ENCODE assay signal across 9 mouse cellular contexts in the genomic region with DNA sequence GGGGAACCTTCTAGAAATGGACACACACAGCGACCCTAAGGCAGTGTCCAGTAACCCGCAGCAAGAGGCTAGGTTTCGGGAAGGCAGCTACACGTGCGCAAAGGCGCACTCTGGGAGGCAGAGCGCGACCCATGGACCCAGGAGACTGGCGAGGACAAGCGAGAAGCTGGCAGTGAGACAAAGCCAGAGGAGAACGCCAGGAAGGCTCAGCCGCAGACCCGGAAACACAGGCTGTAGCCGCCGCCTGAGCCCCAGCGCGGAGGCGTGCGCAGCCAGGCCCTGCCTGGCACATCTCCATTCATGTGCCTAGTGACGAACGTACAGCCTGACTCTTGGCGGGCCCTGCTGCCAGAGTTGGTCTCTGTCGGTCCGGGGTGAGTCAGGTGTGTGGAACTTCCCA. TPM values are rescaled to one million over a fixed set of nuclear protein-coding genes. Genes with fewer than 3 reads are reported as not detected.
A peak's percentile ranks its signal among the peaks of the same experiment; 100 is the strongest.
DNase-seq lines count a peak whose midpoint lies in the region; ATAC-seq and TF ChIP-seq lines count a peak whose summit lies in the region.
"Had no signal": no experiment of that assay in that cellular context is flagged by ENCODE, and none has a peak within 500 bp of the region (broad histone marks: within the 10 kb centered on the region; RNA-seq: fewer than 3 reads in every experiment).

No protein-coding gene starts in this region.

- H3K9me3 ChIP-seq in forebrain, embryonic 14.5 days (replicated peaks; ENCODE audit: control insufficient read depth, low read length): no peaks in the 10 kb centered on the region
- no peaks in the 10 kb centered on the region for H3K9me3 ChIP-seq in hindbrain, embryonic 10.5 days
- no peaks in the 10 kb centered on the region for H3K9me3 ChIP-seq in limb, embryonic 11.5 days (ENCODE audit: control insufficient read depth, low read length)
- H3K9me3 ChIP-seq in midbrain, embryonic 13.5 days: no peaks in the 10 kb centered on the region

- POLR2A ChIA-PET in Patski (lab: Charles Lee): interaction anchor here (2.6 kb wide), 1 partner anchor 41 kb away, joined by 7 read pairs; no protein-coding TSS in a partner anchor

- H3K4me1 ChIP-seq in forebrain, embryonic 14.5 days (ENCODE audit: control insufficient read depth, insufficient read depth, low read length): peaks cover 3% of the 10 kb centered on the region; the same call in 1 of the 2 replicates
- H3K4me1 ChIP-seq in hindbrain, embryonic 10.5 days (replicated peaks): peaks cover 81% of the 10 kb centered on the region
- peaks cover 32% of the 10 kb centered on the region for H3K4me1 ChIP-seq in limb, embryonic 11.5 days (ENCODE audit: control insufficient read depth, insufficient read depth, low read length)
- peaks cover 63% of the 10 kb centered on the region for H3K4me1 ChIP-seq in midbrain, embryonic 13.5 days (replicated peaks)

- peaks cover 46% of the 10 kb centered on the region for H3K27me3 ChIP-seq in Patski
- peaks cover 19% of the 10 kb centered on the region; the same call in 1 of the 2 replicates for H3K27me3 ChIP-seq in forebrain, embryonic 14.5 days (replicated peaks; ENCODE audit: control insufficient read depth, insufficient read depth, low read length)
- peaks cover 100% of the 10 kb centered on the region for H3K27me3 ChIP-seq in hindbrain, embryonic 10.5 days (ENCODE audit: insufficient read depth, poor library complexity, severe bottlenecking)
- H3K27me3 ChIP-seq in limb, embryonic 11.5 days (ENCODE audit: control insufficient read depth, insufficient read depth, low read length): peaks cover 74% of the 10 kb centered on the region
- peaks cover 93% of the 10 kb centered on the region for H3K27me3 ChIP-seq in midbrain, embryonic 13.5 days

- peak overlapping the region; percentile 61 for H3K4me2 ChIP-seq in forebrain, embryonic 14.5 days (ENCODE audit: low read length)
- H3K4me2 ChIP-seq in limb, embryonic 11.5 days (ENCODE audit: low read depth, severe bottlenecking): peak overlapping the region; percentile 42
- peak overlapping the region; percentile 66 for H3K4me2 ChIP-seq in midbrain, embryonic 13.5 days (replicated peaks)

- 5% methylated on average over 24 of the region's 24 CpGs for WGBS in forebrain, embryonic 14.5 days
- 5% methylated on average over 24 of the region's 24 CpGs for WGBS in hindbrain, embryonic 10.5 days
- WGBS in limb, embryonic 11.5 days: 5% methylated on average over 24 of the region's 24 CpGs
- 5% methylated on average over 24 of the region's 24 CpGs for WGBS in midbrain, embryonic 13.5 days

- CTCF ChIA-PET in Patski (lab: Charles Lee): no interaction called here

- H3K9ac ChIP-seq in forebrain, embryonic 14.5 days (ENCODE audit: low read length): peak overlapping the region; percentile 82; the same call in 1 of the 2 replicates
- H3K9ac ChIP-seq in limb, embryonic 11.5 days (ENCODE audit: low read length): peak overlapping the region; percentile 18; the same call in 1 of the 2 replicates
- peak overlapping the region; percentile 46; the same call in 1 of the 2 replicates for H3K9ac ChIP-seq in midbrain, embryonic 13.5 days (replicated peaks)

- no peak for TF ChIP-seq CTCF in Patski (IDR thresholded peaks at IDR 0.05)

- in situ Hi-C loops in Patski (cut with MboI; ENCODE audit: low pct_unique_long_range_greater_than_20kb): loop anchor here (5.0 kb wide), 1 partner anchor 37 kb away; no protein-coding TSS in a partner anchor

- DNase-seq in embryo, embryonic 9.5 days (ENCODE audit: extremely low spot score): peak; percentile 33
- no peak for DNase-seq in embryo, embryonic 10 days (ENCODE audit: low spot score)
- peak; percentile 47 for DNase-seq in Patski (ENCODE audit: low read depth, low spot score)
- DNase-seq in forebrain, embryonic 14.5 days (ENCODE audit: low spot score): peak; percentile 72
- peak; percentile 49 for DNase-seq in hindbrain, embryonic 10.5 days (ENCODE audit: low spot score)
- peak; percentile 45 for DNase-seq in limb, embryonic 11.5 days (ENCODE audit: low spot score)
- peak; percentile 71 for DNase-seq in thymus, postnatal 4 days

- H3K4me3 ChIP-seq in forebrain, embryonic 14.5 days (ENCODE audit: low read depth, low read length): peak overlapping the region; percentile 50
- peak overlapping the region; percentile 67 for H3K4me3 ChIP-seq in hindbrain, embryonic 10.5 days
- peak overlapping the region; percentile 56; the same call in 1 of the 2 replicates for H3K4me3 ChIP-seq in limb, embryonic 11.5 days (ENCODE audit: low read depth, low read length)
- H3K4me3 ChIP-seq in midbrain, embryonic 13.5 days (replicated peaks): no peak overlapping the region

- ATAC-seq in Patski: peak; percentile 57
- peak; percentile 45 for ATAC-seq in forebrain, embryonic 14.5 days
- ATAC-seq in limb, embryonic 11.5 days (ENCODE audit: insufficient number of reproducible peaks, low FRiP score, low TSS enrichment, low read depth): no peak
- peak; percentile 22; the same call in 1 of the 2 replicates for ATAC-seq in midbrain, embryonic 13.5 days

- peak overlapping the region; percentile 33; the same call in 1 of the 2 replicates for H3K27ac ChIP-seq in forebrain, embryonic 14.5 days (ENCODE audit: low read depth, low read length)
- H3K27ac ChIP-seq in hindbrain, embryonic 10.5 days: peak overlapping the region; percentile 97
- 0 out of 2 replicates have a peak overlapping the region, but pooled peaks have one; percentile 14 for H3K27ac ChIP-seq in limb, embryonic 11.5 days (replicated peaks; ENCODE audit: low read depth, low read length)
- H3K27ac ChIP-seq in midbrain, embryonic 13.5 days: peak overlapping the region; percentile 92; the same call in 1 of the 2 replicates
- H3K27ac ChIP-seq: macrophage had no signal

- no peaks in the 10 kb centered on the region for H3K36me3 ChIP-seq in forebrain, embryonic 14.5 days (ENCODE audit: control insufficient read depth, insufficient read depth, low read length)
- no peaks in the 10 kb centered on the region for H3K36me3 ChIP-seq in hindbrain, embryonic 10.5 days
- H3K36me3 ChIP-seq in limb, embryonic 11.5 days (ENCODE audit: control insufficient read depth, insufficient read depth, low read length): no peaks in the 10 kb centered on the region
- no peaks in the 10 kb centered on the region for H3K36me3 ChIP-seq in midbrain, embryonic 13.5 days

RNA-seq across cellular contexts. Expression of a gene that starts 30.9 kb away (rescaled TPM):
- 19.8 TPM for polyA plus RNA-seq in Patski (2021)
- 17.5 and 18.8 TPM in 2 replicates for polyA plus RNA-seq in forebrain, embryonic 14.5 days (2014; fragmentation: Nextera tagmentation; extraction: Ambion mirVana)
- 20.0 and 20.7 TPM in 2 replicates for polyA plus RNA-seq in hindbrain, embryonic 10.5 days (2016; fragmentation: Nextera tagmentation; extraction: Ambion mirVana)
- 26.6 and 30.5 TPM in 2 replicates for polyA plus RNA-seq in limb, embryonic 11.5 days (2014; fragmentation: Nextera tagmentation; extraction: Ambion mirVana)
- 24.1 and 25.4 TPM in 2 replicates for polyA plus RNA-seq in midbrain, embryonic 13.5 days (2015; fragmentation: Nextera tagmentation; extraction: Ambion mirVana)

Comparison
In these comparisons a context has a peak if more than half of its experiments do, and no peak if none do; other contexts are left out.
1. H3K27ac ChIP-seq: peak in every context shown above with its lines; median percentile 97 in hindbrain, embryonic 10.5 days; 92 in midbrain, embryonic 13.5 days; 33 in forebrain, embryonic 14.5 days; 14 in limb, embryonic 11.5 days.
2. H3K9ac ChIP-seq: peak in every context shown above with its lines; median percentile 82 in forebrain, embryonic 14.5 days; 46 in midbrain, embryonic 13.5 days; 18 in limb, embryonic 11.5 days.